Mouse (Mus musculus): ENCODE results near the gene Klk6.

DNA sequence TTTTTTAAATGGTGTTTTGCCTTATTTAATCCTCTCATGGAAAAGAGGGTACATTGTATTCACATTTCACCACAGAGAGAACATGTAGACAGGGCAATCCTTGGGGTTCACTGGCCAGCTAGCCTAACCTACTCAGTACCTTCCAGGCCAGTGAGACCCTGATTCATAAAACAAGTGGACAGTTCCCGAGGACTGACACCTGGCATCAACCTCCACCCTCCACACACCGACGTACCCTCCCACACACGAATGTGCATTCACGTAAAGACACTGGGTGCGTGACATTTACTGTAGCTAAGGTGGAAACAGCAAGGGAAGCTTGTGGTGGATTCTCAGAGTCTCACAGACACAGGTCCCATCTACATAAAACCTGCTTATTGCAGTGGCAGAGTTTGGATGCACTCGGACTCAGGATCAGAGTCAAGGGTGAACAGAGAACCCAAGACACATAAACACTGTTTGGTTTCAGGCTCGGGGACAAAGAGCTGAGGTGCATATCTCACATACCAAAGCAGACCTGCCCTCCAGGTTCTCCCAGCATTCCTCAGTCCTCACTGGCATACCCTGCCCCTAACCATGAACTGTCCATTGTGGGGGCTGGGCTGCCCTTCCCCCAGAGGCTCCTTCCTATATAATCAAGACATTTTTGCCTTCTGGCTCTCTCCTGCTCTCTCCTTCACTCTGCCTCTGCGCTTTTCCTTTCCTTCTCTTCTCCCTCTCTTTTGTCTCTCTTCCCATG, 30.5 kb downstream of the Klk6 start:
- TF ChIP-seq CTCF (IDR thresholded peaks at IDR 0.05; ENCODE audit: control insufficient read depth, insufficient read depth, low read length) (no peak), POLR2A (IDR thresholded peaks at IDR 0.05; ENCODE audit: borderline replicate concordance, control insufficient read depth, low read depth, low read length) (no peak)

All from bone marrow, adult 2 months (tissue).